11 mouse cellular contexts compared by ENCODE assay signal in the genomic region with DNA sequence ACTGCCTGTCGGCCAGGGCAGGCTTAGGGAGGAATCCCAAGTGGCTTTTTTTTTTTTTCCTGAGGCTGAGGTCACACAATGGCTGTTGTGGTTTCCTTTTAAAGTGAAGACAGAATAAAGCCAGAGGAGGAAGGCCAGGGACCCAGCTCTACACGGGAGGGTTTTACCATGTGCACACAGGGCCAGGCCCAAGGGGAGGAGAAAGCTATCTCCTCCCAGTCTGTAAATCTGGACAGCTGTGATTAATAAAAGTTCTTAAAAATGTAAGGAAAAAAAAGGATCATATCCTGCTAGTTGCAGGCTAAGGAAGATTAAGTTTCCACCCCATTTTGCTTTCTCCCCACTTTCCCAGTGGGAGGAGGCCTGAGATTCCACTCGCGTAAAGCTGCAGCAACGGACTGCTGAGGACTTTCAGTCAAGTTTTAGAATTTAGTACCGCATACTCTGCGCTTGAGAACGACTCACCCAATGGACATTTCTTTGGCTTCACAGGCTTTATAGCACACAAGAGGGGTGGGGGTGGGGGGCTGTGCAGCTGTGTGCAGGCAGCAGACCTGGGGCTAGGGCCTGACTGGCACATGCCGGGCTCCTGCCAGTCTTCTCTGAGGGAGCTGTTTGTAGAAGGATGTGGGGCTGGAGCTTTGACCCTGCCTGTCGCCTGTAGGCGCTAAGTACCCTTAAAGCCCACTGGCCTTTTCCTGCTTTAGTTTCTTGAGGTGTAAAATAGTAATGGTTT.
DNase-seq lines count a peak whose midpoint lies in the region; ATAC-seq and TF ChIP-seq lines count a peak whose summit lies in the region.
"Had no signal": no experiment of that assay in that cellular context is flagged by ENCODE, and none has a peak within 500 bp of the region (broad histone marks: within the 10 kb centered on the region; RNA-seq: fewer than 3 reads in every experiment).

No protein-coding gene starts in this region.

- peaks cover 17% of the 10 kb centered on the region for H3K36me3 ChIP-seq in kidney, embryonic 14.5 days (ENCODE audit: control insufficient read depth, insufficient read depth, low read length)
- peaks cover 34% of the 10 kb centered on the region for H3K36me3 ChIP-seq in embryonic facial prominence, embryonic 10.5 days (replicated peaks)
- peaks cover 12% of the 10 kb centered on the region for H3K36me3 ChIP-seq in heart, embryonic 16.5 days (ENCODE audit: control insufficient read depth, insufficient read depth)
- H3K36me3 ChIP-seq in midbrain, embryonic 11.5 days (ENCODE audit: control insufficient read depth, insufficient read depth, low read length): peaks cover 6% of the 10 kb centered on the region; the same call in 1 of the 2 replicates
- H3K36me3 ChIP-seq in thymus, adult 2 months (ENCODE audit: control insufficient read depth, insufficient read depth, low read length): no peaks in the 10 kb centered on the region
- H3K36me3 ChIP-seq: G1E had no signal

- WGBS in kidney, embryonic 14.5 days: 20% methylated on average over 11 of the region's 11 CpGs
- 24% methylated on average over 11 of the region's 11 CpGs for WGBS in embryonic facial prominence, embryonic 10.5 days
- 26% methylated on average over 11 of the region's 11 CpGs for WGBS in heart, embryonic 16.5 days
- WGBS in midbrain, embryonic 11.5 days: 42% methylated on average over 11 of the region's 11 CpGs
- 66% methylated on average over 11 of the region's 11 CpGs for WGBS in thymus, adult 2 months

- H3K27me3 ChIP-seq in kidney, embryonic 14.5 days (ENCODE audit: control insufficient read depth, insufficient read depth, low read length): no peaks in the 10 kb centered on the region
- H3K27me3 ChIP-seq in embryonic facial prominence, embryonic 10.5 days (replicated peaks; ENCODE audit: low read depth, poor library complexity, severe bottlenecking): no peaks in the 10 kb centered on the region
- no peaks in the 10 kb centered on the region for H3K27me3 ChIP-seq in heart, embryonic 16.5 days (ENCODE audit: control insufficient read depth, insufficient read depth, low read length)
- no peaks in the 10 kb centered on the region for H3K27me3 ChIP-seq in midbrain, embryonic 11.5 days (ENCODE audit: control insufficient read depth, insufficient read depth, low read length)
- no peaks in the 10 kb centered on the region for H3K27me3 ChIP-seq in thymus, adult 2 months (ENCODE audit: control insufficient read depth, insufficient read depth, low read length)

- peaks cover 55% of the 10 kb centered on the region for H3K4me1 ChIP-seq in kidney, embryonic 14.5 days (ENCODE audit: control insufficient read depth, insufficient read depth, low read length)
- H3K4me1 ChIP-seq in embryonic facial prominence, embryonic 10.5 days: peaks cover 68% of the 10 kb centered on the region
- H3K4me1 ChIP-seq in heart, embryonic 16.5 days (ENCODE audit: control insufficient read depth, insufficient read depth, low read length): peaks cover 59% of the 10 kb centered on the region
- H3K4me1 ChIP-seq in midbrain, embryonic 11.5 days (ENCODE audit: control insufficient read depth, insufficient read depth, low read length): peaks cover 42% of the 10 kb centered on the region
- H3K4me1 ChIP-seq in thymus, adult 2 months (replicated peaks; ENCODE audit: control insufficient read depth, insufficient read depth, low read length): peaks cover 13% of the 10 kb centered on the region

- no peaks in the 10 kb centered on the region for H3K9me3 ChIP-seq in kidney, embryonic 14.5 days (ENCODE audit: control insufficient read depth, low read length)
- H3K9me3 ChIP-seq in embryonic facial prominence, embryonic 10.5 days: no peaks in the 10 kb centered on the region
- no peaks in the 10 kb centered on the region for H3K9me3 ChIP-seq in heart, embryonic 16.5 days (replicated peaks; ENCODE audit: control insufficient read depth, low read length)
- no peaks in the 10 kb centered on the region for H3K9me3 ChIP-seq in midbrain, embryonic 11.5 days (ENCODE audit: control insufficient read depth, low read length)

- H3K27ac ChIP-seq in kidney, embryonic 14.5 days (ENCODE audit: low read depth, low read length): peak overlapping the region; percentile 93
- H3K27ac ChIP-seq in embryonic facial prominence, embryonic 10.5 days (replicated peaks): peak overlapping the region; percentile 92
- peak overlapping the region; percentile 91 for H3K27ac ChIP-seq in heart, embryonic 16.5 days (ENCODE audit: low read length)
- H3K27ac ChIP-seq in midbrain, embryonic 11.5 days (ENCODE audit: low read depth, low read length): peak overlapping the region; percentile 62
- no peak overlapping the region for H3K27ac ChIP-seq in thymus, adult 2 months (ENCODE audit: control insufficient read depth, insufficient read depth, low read length)

- no peak for DNase-seq in kidney, postnatal 14 days
- peak; percentile 70 for DNase-seq in embryonic facial prominence, embryonic 10.5 days (ENCODE audit: low spot score)
- DNase-seq in midbrain, embryonic 11.5 days (ENCODE audit: low spot score, missing footprints): peak; percentile 89
- no peak for DNase-seq in retina, embryonic 14.5 days (ENCODE audit: low spot score)
- DNase-seq in thymus, adult 18-20 months: no peak
- DNase-seq in thymus, adult 2 months: no peak
- DNase-seq: gastrocnemius, postnatal 36 days; lung, postnatal 14 days had no signal

- H3K4me3 ChIP-seq in kidney, embryonic 14.5 days (ENCODE audit: low read length): no peak overlapping the region
- H3K4me3 ChIP-seq in embryonic facial prominence, embryonic 10.5 days: peak overlapping the region; percentile 38; the same call in 1 of the 2 replicates
- no peak overlapping the region for H3K4me3 ChIP-seq in heart, embryonic 16.5 days (ENCODE audit: low read length)
- no peak overlapping the region for H3K4me3 ChIP-seq in midbrain, embryonic 11.5 days (ENCODE audit: low read depth, low read length)
- no peak overlapping the region for H3K4me3 ChIP-seq in thymus, adult 2 months (ENCODE audit: control insufficient read depth, insufficient read depth, low read length)

- TF ChIP-seq POLR2A in thymus, adult 2 months (IDR thresholded peaks at IDR 0.05; ENCODE audit: control insufficient read depth, extremely low read depth, insufficient read depth, low read length, poor library complexity): no peak

- H3K4me2 ChIP-seq in kidney, embryonic 14.5 days (replicated peaks; ENCODE audit: low read depth, low read length): peak overlapping the region; percentile 21
- peak overlapping the region; percentile 33 for H3K4me2 ChIP-seq in heart, embryonic 16.5 days (ENCODE audit: low read depth, low read length)
- H3K4me2 ChIP-seq in midbrain, embryonic 11.5 days: no peak overlapping the region

- no peak for ATAC-seq in kidney, embryonic 14.5 days (ENCODE audit: low FRiP score, low TSS enrichment)
- peak; percentile 29 for ATAC-seq in heart, embryonic 16.5 days (replicated peaks; ENCODE audit: extremely low read depth, insufficient read depth, low FRiP score)
- peak; percentile 39; the same call in 1 of the 2 replicates for ATAC-seq in midbrain, embryonic 11.5 days (ENCODE audit: low FRiP score)

- no peak for TF ChIP-seq CTCF in thymus, adult 2 months (IDR thresholded peaks at IDR 0.05; ENCODE audit: borderline replicate concordance, control insufficient read depth, extremely low read depth, insufficient read depth, low read length, poor library complexity)

- H3K9ac ChIP-seq in kidney, embryonic 14.5 days (ENCODE audit: low read depth, low read length): no peak overlapping the region
- H3K9ac ChIP-seq in heart, embryonic 16.5 days (ENCODE audit: low read length): peak overlapping the region; percentile 43
- H3K9ac ChIP-seq in midbrain, embryonic 11.5 days (ENCODE audit: low read length): peak overlapping the region; percentile 4; the same call in 1 of the 2 replicates

Comparison
In these comparisons a context has a peak if more than half of its experiments do, and no peak if none do; other contexts are left out.
1. DNase-seq: peak in embryonic facial prominence, embryonic 10.5 days (single experiment) and midbrain, embryonic 11.5 days (single experiment); none in kidney, postnatal 14 days (single experiment), retina, embryonic 14.5 days (single experiment), thymus, adult 18-20 months (0 of 2) and thymus, adult 2 months (single experiment).